Mouse (Mus musculus): Measurements from ENCODE around the gene Fndc3b. TPM values are rescaled to one million over a fixed set of nuclear protein-coding genes. Genes with fewer than 3 reads are reported as not detected.

Fndc3b gene
- polyA plus RNA-seq, 1 experiment from 2014 or later, result 4.7 TPM

- H3K4me1 ChIP-seq (ENCODE audit: control insufficient read depth, insufficient read depth, low read length), result no peaks in the 10 kb centered on the region
- H3K27me3 ChIP-seq (replicated peaks; ENCODE audit: control insufficient read depth, insufficient read depth, low read length), result no peaks in the 10 kb centered on the region
- 80% methylated on average over 3 of the region's 3 CpGs for WGBS
- H3K4me2 ChIP-seq (ENCODE audit: low read length), result no peak overlapping the region
- no peak overlapping the region for H3K27ac ChIP-seq (ENCODE audit: low read depth, low read length)
- H3K36me3 ChIP-seq (ENCODE audit: control insufficient read depth, insufficient read depth, low read length), result no peaks in the 10 kb centered on the region
- ATAC-seq, result no peak
- H3K9ac ChIP-seq (ENCODE audit: low read length), result no peak overlapping the region
- H3K9me3 ChIP-seq (replicated peaks; ENCODE audit: control insufficient read depth, low read length), result no peaks in the 10 kb centered on the region
- DNase-seq (ENCODE audit: low spot score), result no peak
- H3K4me3 ChIP-seq (ENCODE audit: low read depth, low read length), result no peak overlapping the region
These were observed 156.8 kb downstream of the Fndc3b start for GRCm38 (mm10) chr3:27554325-27554724.

GRCm38 (mm10) chr3:27553781-27554180 is 157.3 kb downstream of the Fndc3b start:
- no peak for DNase-seq (ENCODE audit: low spot score)
- Histone ChIP-seq H3K9ac (ENCODE audit: low read length) (no peak overlapping the region), H3K4me2 (ENCODE audit: low read length) (no peak overlapping the region), H3K36me3 (ENCODE audit: control insufficient read depth, insufficient read depth, low read length) (no peaks in the 10 kb centered on the region), H3K27ac (ENCODE audit: low read depth, low read length) (no peak overlapping the region), H3K27me3 (replicated peaks; ENCODE audit: control insufficient read depth, insufficient read depth, low read length) (no peaks in the 10 kb centered on the region), H3K9me3 (replicated peaks; ENCODE audit: control insufficient read depth, low read length) (no peaks in the 10 kb centered on the region), H3K4me3 (ENCODE audit: low read depth, low read length) (no peak overlapping the region), H3K4me1 (ENCODE audit: control insufficient read depth, insufficient read depth, low read length) (no peaks in the 10 kb centered on the region)
- WGBS, result 93% methylated on average over 3 of the region's 3 CpGs
- ATAC-seq, result no peak

- 87% methylated on average over 3 of the region's 3 CpGs for WGBS
- ATAC-seq, result no peak
These were observed 160.1 kb downstream of the Fndc3b start for GRCm38 (mm10) chr3:27551005-27551404.

GRCm38 (mm10) chr3:27550409-27550808 is 160.7 kb downstream of the Fndc3b start:
- no peaks in the 10 kb centered on the region for H3K36me3 ChIP-seq (ENCODE audit: control insufficient read depth, insufficient read depth, low read length)
- H3K27me3 ChIP-seq (replicated peaks; ENCODE audit: control insufficient read depth, insufficient read depth, low read length), result no peaks in the 10 kb centered on the region
- no peaks in the 10 kb centered on the region for H3K4me1 ChIP-seq (ENCODE audit: control insufficient read depth, insufficient read depth, low read length)
- no peak overlapping the region for H3K27ac ChIP-seq (ENCODE audit: low read depth, low read length)
- 91% methylated on average over 1 of the region's 1 CpGs for WGBS
- no peaks in the 10 kb centered on the region for H3K9me3 ChIP-seq (replicated peaks; ENCODE audit: control insufficient read depth, low read length)
- H3K4me2 ChIP-seq (ENCODE audit: low read length), result no peak overlapping the region
- H3K4me3 ChIP-seq (ENCODE audit: low read depth, low read length), result no peak overlapping the region
- H3K9ac ChIP-seq (ENCODE audit: low read length), result no peak overlapping the region
- DNase-seq (ENCODE audit: low spot score) (no peak), ATAC-seq (no peak)

More at GRCm38 (mm10) chr3:27551005-27551404, 160.1 kb downstream of the Fndc3b start:
- Histone ChIP-seq H3K9me3 (replicated peaks; ENCODE audit: control insufficient read depth, low read length) (no peaks in the 10 kb centered on the region), H3K27me3 (replicated peaks; ENCODE audit: control insufficient read depth, insufficient read depth, low read length) (no peaks in the 10 kb centered on the region), H3K9ac (ENCODE audit: low read length) (no peak overlapping the region), H3K4me1 (ENCODE audit: control insufficient read depth, insufficient read depth, low read length) (no peaks in the 10 kb centered on the region), H3K36me3 (ENCODE audit: control insufficient read depth, insufficient read depth, low read length) (no peaks in the 10 kb centered on the region), H3K27ac (ENCODE audit: low read depth, low read length) (no peak overlapping the region), H3K4me2 (ENCODE audit: low read length) (no peak overlapping the region), H3K4me3 (ENCODE audit: low read depth, low read length) (no peak overlapping the region)
- no peak for DNase-seq (ENCODE audit: low spot score)

- no peak overlapping the region for H3K4me3 ChIP-seq (ENCODE audit: low read depth, low read length)
- no peaks in the 10 kb centered on the region for H3K36me3 ChIP-seq (ENCODE audit: control insufficient read depth, insufficient read depth, low read length)
- H3K4me2 ChIP-seq (ENCODE audit: low read length), result no peak overlapping the region
- 92% methylated on average over 3 of the region's 3 CpGs for WGBS
- DNase-seq (ENCODE audit: low spot score), result no peak
- ATAC-seq, result no peak
- no peaks in the 10 kb centered on the region for H3K27me3 ChIP-seq (replicated peaks; ENCODE audit: control insufficient read depth, insufficient read depth, low read length)
- H3K27ac ChIP-seq (ENCODE audit: low read depth, low read length), result no peak overlapping the region
- no peaks in the 10 kb centered on the region for H3K4me1 ChIP-seq (ENCODE audit: control insufficient read depth, insufficient read depth, low read length)
- H3K9me3 ChIP-seq (replicated peaks; ENCODE audit: control insufficient read depth, low read length), result no peaks in the 10 kb centered on the region
- no peak overlapping the region for H3K9ac ChIP-seq (ENCODE audit: low read length)
These were observed 165.5 kb downstream of the Fndc3b start for GRCm38 (mm10) chr3:27545651-27546050.

GRCm38 (mm10) chr3:27544061-27544460 is 167.0 kb downstream of the Fndc3b start:
- H3K27me3 ChIP-seq (replicated peaks; ENCODE audit: control insufficient read depth, insufficient read depth, low read length), result no peaks in the 10 kb centered on the region
- H3K27ac ChIP-seq (ENCODE audit: low read depth, low read length), result no peak overlapping the region
- no peak overlapping the region for H3K9ac ChIP-seq (ENCODE audit: low read length)
- WGBS, result 93% methylated on average over 11 of the region's 11 CpGs
- no peaks in the 10 kb centered on the region for H3K4me1 ChIP-seq (ENCODE audit: control insufficient read depth, insufficient read depth, low read length)
- no peak overlapping the region for H3K4me2 ChIP-seq (ENCODE audit: low read length)
- DNase-seq (ENCODE audit: low spot score) (no peak), ATAC-seq (no peak)
- H3K4me3 ChIP-seq (ENCODE audit: low read depth, low read length), result no peak overlapping the region
- no peaks in the 10 kb centered on the region for H3K36me3 ChIP-seq (ENCODE audit: control insufficient read depth, insufficient read depth, low read length)
- no peaks in the 10 kb centered on the region for H3K9me3 ChIP-seq (replicated peaks; ENCODE audit: control insufficient read depth, low read length)

GRCm38 (mm10) chr3:27541841-27542240 is 169.3 kb downstream of the Fndc3b start:
- H3K4me1 ChIP-seq (ENCODE audit: control insufficient read depth, insufficient read depth, low read length), result no peaks in the 10 kb centered on the region
- no peak for ATAC-seq
- WGBS, result 95% methylated on average over 12 of the region's 12 CpGs
- no peak overlapping the region for H3K27ac ChIP-seq (ENCODE audit: low read depth, low read length)
- no peaks in the 10 kb centered on the region for H3K27me3 ChIP-seq (replicated peaks; ENCODE audit: control insufficient read depth, insufficient read depth, low read length)
- no peaks in the 10 kb centered on the region for H3K36me3 ChIP-seq (ENCODE audit: control insufficient read depth, insufficient read depth, low read length)
- no peak for DNase-seq (ENCODE audit: low spot score)
- no peaks in the 10 kb centered on the region for H3K9me3 ChIP-seq (replicated peaks; ENCODE audit: control insufficient read depth, low read length)
- H3K4me3 ChIP-seq (ENCODE audit: low read depth, low read length), result no peak overlapping the region
- H3K4me2 ChIP-seq (ENCODE audit: low read length), result no peak overlapping the region
- H3K9ac ChIP-seq (ENCODE audit: low read length), result no peak overlapping the region

GRCm38 (mm10) chr3:27541181-27541580 is 169.9 kb downstream of the Fndc3b start:
- no peak overlapping the region for H3K4me2 ChIP-seq (ENCODE audit: low read length)
- H3K4me1 ChIP-seq (ENCODE audit: control insufficient read depth, insufficient read depth, low read length), result no peaks in the 10 kb centered on the region
- H3K27ac ChIP-seq (ENCODE audit: low read depth, low read length), result no peak overlapping the region
- DNase-seq (ENCODE audit: low spot score) (no peak), ATAC-seq (no peak)
- H3K9ac ChIP-seq (ENCODE audit: low read length), result no peak overlapping the region
- WGBS, result 88% methylated on average over 3 of the region's 3 CpGs
- no peaks in the 10 kb centered on the region for H3K27me3 ChIP-seq (replicated peaks; ENCODE audit: control insufficient read depth, insufficient read depth, low read length)
- no peaks in the 10 kb centered on the region for H3K9me3 ChIP-seq (replicated peaks; ENCODE audit: control insufficient read depth, low read length)
- no peaks in the 10 kb centered on the region for H3K36me3 ChIP-seq (ENCODE audit: control insufficient read depth, insufficient read depth, low read length)
- no peak overlapping the region for H3K4me3 ChIP-seq (ENCODE audit: low read depth, low read length)

GRCm38 (mm10) chr3:27534208-27534607 is 176.9 kb downstream of the Fndc3b start:
- no peaks in the 10 kb centered on the region for H3K9me3 ChIP-seq (replicated peaks; ENCODE audit: control insufficient read depth, low read length)
- H3K36me3 ChIP-seq (ENCODE audit: control insufficient read depth, insufficient read depth, low read length), result no peaks in the 10 kb centered on the region
- H3K4me2 ChIP-seq (ENCODE audit: low read length), result no peak overlapping the region
- no peaks in the 10 kb centered on the region for H3K27me3 ChIP-seq (replicated peaks; ENCODE audit: control insufficient read depth, insufficient read depth, low read length)
- no peaks in the 10 kb centered on the region for H3K4me1 ChIP-seq (ENCODE audit: control insufficient read depth, insufficient read depth, low read length)
- no peak for ATAC-seq
- DNase-seq (ENCODE audit: low spot score), result no peak
- H3K4me3 ChIP-seq (ENCODE audit: low read depth, low read length), result no peak overlapping the region
- 62% methylated on average over 3 of the region's 3 CpGs for WGBS
- H3K27ac ChIP-seq (ENCODE audit: low read depth, low read length), result no peak overlapping the region
- no peak overlapping the region for H3K9ac ChIP-seq (ENCODE audit: low read length)
